ENCODE assay signal across 8 mouse cellular contexts in genomic region chr7:102258189-102258588, GRCm38 (mm10). TPM values are rescaled to one million over a fixed set of nuclear protein-coding genes. Genes with fewer than 3 reads are reported as not detected.
DNase-seq lines count a peak whose midpoint lies in the region; ATAC-seq lines count a peak whose summit lies in the region.

No protein-coding gene starts in this region.

- 0 out of 2 replicates have a peak, but pooled peaks cover 5% of the 10 kb centered on the region for H3K4me1 ChIP-seq in embryonic facial prominence, embryonic 10.5 days
- H3K4me1 ChIP-seq in kidney, embryonic 16.5 days (ENCODE audit: insufficient read depth, low read length) = no peaks in the 10 kb centered on the region
- peaks cover 4% of the 10 kb centered on the region; the same call in 1 of the 2 replicates for H3K4me1 ChIP-seq in liver, embryonic 11.5 days (replicated peaks; ENCODE audit: control insufficient read depth, insufficient read depth, low read length)
- no peaks in the 10 kb centered on the region for H3K4me1 ChIP-seq in stomach, embryonic 15.5 days

- no peaks in the 10 kb centered on the region for H3K27me3 ChIP-seq in embryonic facial prominence, embryonic 10.5 days (replicated peaks; ENCODE audit: low read depth, poor library complexity, severe bottlenecking)
- H3K27me3 ChIP-seq in kidney, embryonic 16.5 days (ENCODE audit: insufficient read depth, low read length) = no peaks in the 10 kb centered on the region
- no peaks in the 10 kb centered on the region for H3K27me3 ChIP-seq in liver, embryonic 11.5 days (replicated peaks; ENCODE audit: control insufficient read depth, insufficient read depth, low read length)
- no peaks in the 10 kb centered on the region for H3K27me3 ChIP-seq in stomach, embryonic 15.5 days (replicated peaks)

- H3K4me3 ChIP-seq in embryonic facial prominence, embryonic 10.5 days = no peak overlapping the region
- H3K4me3 ChIP-seq in kidney, embryonic 16.5 days (ENCODE audit: low read length) = no peak overlapping the region
- H3K4me3 ChIP-seq in liver, embryonic 11.5 days (ENCODE audit: low read depth, low read length) = no peak overlapping the region
- H3K4me3 ChIP-seq in stomach, embryonic 15.5 days (replicated peaks) = no peak overlapping the region

- no peak overlapping the region for H3K9ac ChIP-seq in kidney, embryonic 16.5 days (replicated peaks; ENCODE audit: low read length)
- H3K9ac ChIP-seq in liver, embryonic 11.5 days (ENCODE audit: low read depth, low read length) = no peak overlapping the region
- H3K9ac ChIP-seq in stomach, embryonic 15.5 days = no peak overlapping the region

- H3K27ac ChIP-seq in embryonic facial prominence, embryonic 10.5 days (replicated peaks) = no peak overlapping the region
- no peak overlapping the region for H3K27ac ChIP-seq in kidney, embryonic 16.5 days (ENCODE audit: low read length)
- H3K27ac ChIP-seq in liver, embryonic 11.5 days (ENCODE audit: low read depth, low read length) = no peak overlapping the region
- H3K27ac ChIP-seq in stomach, embryonic 15.5 days = no peak overlapping the region

- 25% methylated on average over 4 of the region's 4 CpGs for WGBS in embryonic facial prominence, embryonic 10.5 days
- 21% methylated on average over 4 of the region's 4 CpGs for WGBS in kidney, embryonic 16.5 days
- WGBS in liver, embryonic 11.5 days = 23% methylated on average over 4 of the region's 4 CpGs
- 19% methylated on average over 4 of the region's 4 CpGs for WGBS in stomach, embryonic 15.5 days

- peak; percentile 89 to 92 for DNase-seq in B cell, adult 2 months
- DNase-seq in adrenal gland, postnatal 25 days = peak; percentile 81
- DNase-seq in embryonic facial prominence, embryonic 10.5 days (ENCODE audit: low spot score) = peak; percentile 81
- peak; percentile 76 for DNase-seq in heart, adult 8-10 months (ENCODE audit: low spot score)
- DNase-seq in liver, embryonic 11.5 days (ENCODE audit: low spot score) = no peak
- peak; percentile 71 to 81 for DNase-seq in natural killer cell, adult 2 months (ENCODE audit: low spot score in 2 of 2)

- no peak overlapping the region for H3K4me2 ChIP-seq in kidney, embryonic 16.5 days (replicated peaks; ENCODE audit: low read depth, low read length)
- H3K4me2 ChIP-seq in liver, embryonic 11.5 days = no peak overlapping the region
- no peak overlapping the region for H3K4me2 ChIP-seq in stomach, embryonic 15.5 days

- H3K9me3 ChIP-seq in embryonic facial prominence, embryonic 10.5 days = no peaks in the 10 kb centered on the region
- no peaks in the 10 kb centered on the region for H3K9me3 ChIP-seq in kidney, embryonic 16.5 days (ENCODE audit: low read length)
- no peaks in the 10 kb centered on the region for H3K9me3 ChIP-seq in liver, embryonic 11.5 days (ENCODE audit: control insufficient read depth, low read length)
- H3K9me3 ChIP-seq in stomach, embryonic 15.5 days = no peaks in the 10 kb centered on the region

- peak; percentile 68; the same call in 1 of the 2 replicates for ATAC-seq in kidney, embryonic 16.5 days (ENCODE audit: low FRiP score, low TSS enrichment)
- peak; percentile 53 for ATAC-seq in liver, embryonic 11.5 days (replicated peaks; ENCODE audit: low FRiP score)
- peak; percentile 54; the same call in 1 of the 2 replicates for ATAC-seq in stomach, embryonic 15.5 days (ENCODE audit: insufficient read depth, low FRiP score, low read depth)

- no peaks in the 10 kb centered on the region for H3K36me3 ChIP-seq in embryonic facial prominence, embryonic 10.5 days (replicated peaks)
- no peaks in the 10 kb centered on the region for H3K36me3 ChIP-seq in kidney, embryonic 16.5 days (ENCODE audit: insufficient read depth, low read length)
- no peaks in the 10 kb centered on the region for H3K36me3 ChIP-seq in liver, embryonic 11.5 days (ENCODE audit: control insufficient read depth, insufficient read depth, low read length)
- H3K36me3 ChIP-seq in stomach, embryonic 15.5 days = no peaks in the 10 kb centered on the region

RNA-seq across cellular contexts. Expression of gene Rhog, which starts 2.3 kb away (rescaled TPM):
- 58.9 and 59.7 TPM in 2 replicates for total RNA-seq in adrenal gland, postnatal 25 days (2021)
- polyA plus RNA-seq in embryonic facial prominence, embryonic 10.5 days (2016; fragmentation: Nextera tagmentation; extraction: Ambion mirVana) = 42.5 and 48.4 TPM in 2 replicates
- 10 to 100 TPM; 17.5 to 20.1 (median 19.2) TPM for total RNA-seq in heart, adult 8-10 months (2022)
- 61.2 and 64.9 TPM in 2 replicates for polyA plus RNA-seq in kidney, embryonic 16.5 days (2015; fragmentation: Nextera tagmentation; extraction: Ambion mirVana)
- 76.8 and 81.1 TPM in 2 replicates for polyA plus RNA-seq in liver, embryonic 11.5 days (2014; fragmentation: Nextera tagmentation; extraction: Ambion mirVana)
- 58.4 and 67.7 TPM in 2 replicates for polyA plus RNA-seq in stomach, embryonic 15.5 days (2015; fragmentation: Nextera tagmentation; extraction: Ambion mirVana)

RNA-seq across cellular contexts. Expression of gene Stim1, which starts 9.4 kb away (rescaled TPM):
- total RNA-seq in adrenal gland, postnatal 25 days (2021) = 52.4 and 65.8 TPM in 2 replicates
- polyA plus RNA-seq in embryonic facial prominence, embryonic 10.5 days (2016; fragmentation: Nextera tagmentation; extraction: Ambion mirVana) = 13.0 and 14.6 TPM in 2 replicates
- total RNA-seq in heart, adult 8-10 months (2022) = 10 to 100 TPM; 21.9 to 25.1 (median 24.0) TPM
- polyA plus RNA-seq in kidney, embryonic 16.5 days (2015; fragmentation: Nextera tagmentation; extraction: Ambion mirVana) = 14.8 and 17.0 TPM in 2 replicates
- polyA plus RNA-seq in liver, embryonic 11.5 days (2014; fragmentation: Nextera tagmentation; extraction: Ambion mirVana) = 22.0 and 23.3 TPM in 2 replicates
- polyA plus RNA-seq in stomach, embryonic 15.5 days (2015; fragmentation: Nextera tagmentation; extraction: Ambion mirVana) = 26.5 TPM in 2 replicates

RNA-seq across cellular contexts. Expression of gene Pgap2, which starts 48.2 kb away (rescaled TPM):
- 82.3 and 110 TPM in 2 replicates for total RNA-seq in adrenal gland, postnatal 25 days (2021)
- 61.3 and 62.4 TPM in 2 replicates for polyA plus RNA-seq in embryonic facial prominence, embryonic 10.5 days (2016; fragmentation: Nextera tagmentation; extraction: Ambion mirVana)
- 10 to 100 TPM; 62.6 to 83.1 (median 73.8) TPM for total RNA-seq in heart, adult 8-10 months (2022)
- 82.9 and 84.7 TPM in 2 replicates for polyA plus RNA-seq in kidney, embryonic 16.5 days (2015; fragmentation: Nextera tagmentation; extraction: Ambion mirVana)
- 40.0 and 45.5 TPM in 2 replicates for polyA plus RNA-seq in liver, embryonic 11.5 days (2014; fragmentation: Nextera tagmentation; extraction: Ambion mirVana)
- 96.3 and 99.2 TPM in 2 replicates for polyA plus RNA-seq in stomach, embryonic 15.5 days (2015; fragmentation: Nextera tagmentation; extraction: Ambion mirVana)

RNA-seq across cellular contexts. Expression of gene Nup98, which starts 48.2 kb away (rescaled TPM):
- total RNA-seq in adrenal gland, postnatal 25 days (2021) = 60.8 and 61.0 TPM in 2 replicates
- 48.2 and 50.6 TPM in 2 replicates for polyA plus RNA-seq in embryonic facial prominence, embryonic 10.5 days (2016; fragmentation: Nextera tagmentation; extraction: Ambion mirVana)
- total RNA-seq in heart, adult 8-10 months (2022) = 10 to 100 TPM; 31.6 to 34.8 (median 32.8) TPM
- polyA plus RNA-seq in kidney, embryonic 16.5 days (2015; fragmentation: Nextera tagmentation; extraction: Ambion mirVana) = 36.4 and 39.6 TPM in 2 replicates
- polyA plus RNA-seq in liver, embryonic 11.5 days (2014; fragmentation: Nextera tagmentation; extraction: Ambion mirVana) = 42.0 and 45.8 TPM in 2 replicates
- polyA plus RNA-seq in stomach, embryonic 15.5 days (2015; fragmentation: Nextera tagmentation; extraction: Ambion mirVana) = 29.5 and 33.6 TPM in 2 replicates
